Mouse (Mus musculus): ENCODE data around the gene Cdc20.

The Cdc20 gene

GRCm38 (mm10) chr4:118436820-118437603 lies at the start of gene Cdc20:
Cdc20 (minus strand) TSS chr4:118437352.
- peak; percentile 82 to 86 for DNase-seq (ENCODE audit: low spot score in 2 of 2)

GRCm38 (mm10) chr4:118476773-118477530 lies 39.8 kb upstream of the Cdc20 start:
- DNase-seq (ENCODE audit: low spot score in 2 of 2): no peak

- DNase-seq (ENCODE audit: low spot score in 2 of 2): no peak
These were observed 35.5 kb upstream of the Cdc20 start for GRCm38 (mm10) chr4:118472687-118473086.

- DNase-seq (ENCODE audit: low spot score in 2 of 2): no peak
These were observed 34.1 kb upstream of the Cdc20 start for GRCm38 (mm10) chr4:118471281-118471680.

- DNase-seq (ENCODE audit: low spot score in 2 of 2): no peak
These were observed 28.6 kb upstream of the Cdc20 start for GRCm38 (mm10) chr4:118465697-118466163.

GRCm38 (mm10) chr4:118464956-118465355 lies 27.8 kb upstream of the Cdc20 start:
- DNase-seq (ENCODE audit: low spot score in 2 of 2): no peak

- DNase-seq (ENCODE audit: low spot score in 2 of 2): no peak
These were observed 20.3 kb upstream of the Cdc20 start, which contains the start of gene Mpl for GRCm38 (mm10) chr4:118457345-118457975. Mpl (minus strand) TSS chr4:118457513.

- DNase-seq (ENCODE audit: low spot score in 2 of 2): no peak
These were observed 9.4 kb upstream of the Cdc20 start for GRCm38 (mm10) chr4:118446415-118447153.

- DNase-seq (ENCODE audit: low spot score in 2 of 2): peak; percentile 21 to 27
These were observed 8.7 kb upstream of the Cdc20 start for GRCm38 (mm10) chr4:118445781-118446414.

- DNase-seq (ENCODE audit: low spot score in 2 of 2): no peak
These were observed 7.9 kb upstream of the Cdc20 start for GRCm38 (mm10) chr4:118445088-118445487.

- DNase-seq (ENCODE audit: low spot score in 2 of 2): peak in 1 of 2 experiments; percentile 14
These were observed 689 bp upstream of the Cdc20 start for GRCm38 (mm10) chr4:118437829-118438253.

GRCm38 (mm10) chr4:118432332-118432731 lies 4.8 kb downstream of the Cdc20 start:
- DNase-seq (ENCODE audit: low spot score in 2 of 2): no peak

GRCm38 (mm10) chr4:118429215-118429895 lies 7.8 kb downstream of the Cdc20 start:
- DNase-seq (ENCODE audit: low spot score in 2 of 2): peak; percentile 68 to 74

GRCm38 (mm10) chr4:118428531-118429214 lies 8.5 kb downstream of the Cdc20 start:
- peak in 1 of 2 experiments; percentile 37 for DNase-seq (ENCODE audit: low spot score in 2 of 2)

GRCm38 (mm10) chr4:118427768-118428451 lies 9.2 kb downstream of the Cdc20 start, which contains the start of gene Elovl1:
Elovl1 (plus strand) TSS chr4:118428093.
- peak; percentile 88 to 91 for DNase-seq (ENCODE audit: low spot score in 2 of 2)

- DNase-seq (ENCODE audit: low spot score in 2 of 2): no peak
These were observed 9.8 kb downstream of the Cdc20 start for GRCm38 (mm10) chr4:118427415-118427767.

GRCm38 (mm10) chr4:118425374-118425773 lies 11.8 kb downstream of the Cdc20 start:
- DNase-seq (ENCODE audit: low spot score in 2 of 2): no peak

GRCm38 (mm10) chr4:118424541-118425160 lies 12.5 kb downstream of the Cdc20 start:
- no peak for DNase-seq (ENCODE audit: low spot score in 2 of 2)

GRCm38 (mm10) chr4:118421384-118421783 lies 15.8 kb downstream of the Cdc20 start:
- no peak for DNase-seq (ENCODE audit: low spot score in 2 of 2)

Measured in urinary bladder, adult 18-20 months (tissue).